Mouse (Mus musculus) adipocyte (in vitro differentiated cells): ENCODE measurements at regions not wholly inside any gene's neighbourhood (a gene's known extent, or its start where the extent isn't known, plus 50 kb on each side); places are given as distances from the start of the nearest gene placed in this dataset.

Source experiments
- DNase-seq: peaks from one replicate; pipeline ENCODE4 v3.0.0-alpha.2; 2016; ENCODE audit warnings: low spot score

GRCm38 (mm10) chr15:25468478-25468877 is 54.9 kb upstream of the Basp1 start:
- DNase-seq: no peak

GRCm38 (mm10) chr15:25469185-25469845 is 55.8 kb upstream of the Basp1 start:
- no peak for DNase-seq

DNA sequence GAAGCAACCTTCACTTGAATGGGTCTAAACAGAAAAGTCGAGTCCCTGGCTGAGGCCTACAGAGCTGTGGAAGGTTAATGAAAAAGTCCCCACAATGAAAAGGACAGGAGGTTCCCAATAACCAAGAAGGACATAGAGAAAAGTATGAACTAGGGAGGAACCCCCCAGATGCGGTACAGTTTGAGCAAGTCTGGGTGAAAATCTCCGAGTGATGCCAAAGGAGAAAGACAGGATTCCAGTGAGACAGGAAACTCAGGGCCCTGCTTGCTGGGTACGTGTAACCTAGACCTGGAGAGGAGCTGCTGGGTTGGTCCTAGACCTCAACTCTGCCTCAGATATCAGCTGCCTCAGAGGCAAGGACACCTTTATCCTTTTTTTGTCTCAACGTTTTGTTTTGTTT is 57.8 kb upstream of the Basp1 start:
- DNase-seq: no peak

GRCm38 (mm10) chr15:25473201-25473710 is 59.7 kb upstream of the Basp1 start:
- no peak for DNase-seq

DNA sequence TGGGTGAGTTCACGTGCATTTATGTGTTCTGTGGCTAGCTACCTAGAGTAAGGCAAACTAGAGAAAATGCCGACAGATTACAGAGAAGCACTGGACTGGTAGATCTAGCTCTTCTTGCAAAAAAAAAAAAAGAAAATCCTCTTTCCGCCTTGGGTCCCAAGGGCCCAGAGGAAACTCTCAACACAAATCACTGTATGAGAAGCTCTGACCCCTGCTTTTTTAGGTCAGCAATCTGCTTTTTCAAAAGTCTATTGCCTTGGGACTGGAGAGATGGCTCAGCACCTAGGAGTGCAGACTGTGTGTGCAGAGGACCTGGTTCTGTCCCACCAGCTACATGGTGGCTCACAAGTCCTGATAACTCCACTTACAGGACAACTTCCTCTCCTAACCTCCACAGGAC is 60.5 kb upstream of the Basp1 start:
- no peak for DNase-seq

DNA sequence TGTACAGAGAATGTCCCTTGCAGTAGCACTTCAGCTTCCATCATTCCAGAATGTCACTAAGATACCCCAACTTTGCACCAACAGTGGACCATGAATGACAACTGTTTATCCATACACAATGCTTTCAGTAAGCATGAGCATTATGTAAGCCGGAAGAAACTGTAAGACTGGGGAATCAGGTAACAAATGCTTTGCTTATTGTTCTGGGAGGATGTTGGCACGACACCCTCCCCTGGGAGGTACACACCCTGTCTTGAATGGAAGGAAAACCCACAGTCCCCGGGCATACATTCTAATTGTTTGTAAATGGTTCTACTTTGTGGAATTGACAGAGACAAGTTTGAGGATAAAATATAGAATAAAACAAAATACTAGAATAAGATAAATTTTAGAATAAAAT is 69.0 kb upstream of the Basp1 start:
- no peak for DNase-seq

GRCm38 (mm10) chr15:25485372-25485771 is 71.8 kb upstream of the Basp1 start:
- no peak for DNase-seq

GRCm38 (mm10) chr15:25486158-25486557 is 72.6 kb upstream of the Basp1 start:
- DNase-seq: peak; percentile 40

DNA sequence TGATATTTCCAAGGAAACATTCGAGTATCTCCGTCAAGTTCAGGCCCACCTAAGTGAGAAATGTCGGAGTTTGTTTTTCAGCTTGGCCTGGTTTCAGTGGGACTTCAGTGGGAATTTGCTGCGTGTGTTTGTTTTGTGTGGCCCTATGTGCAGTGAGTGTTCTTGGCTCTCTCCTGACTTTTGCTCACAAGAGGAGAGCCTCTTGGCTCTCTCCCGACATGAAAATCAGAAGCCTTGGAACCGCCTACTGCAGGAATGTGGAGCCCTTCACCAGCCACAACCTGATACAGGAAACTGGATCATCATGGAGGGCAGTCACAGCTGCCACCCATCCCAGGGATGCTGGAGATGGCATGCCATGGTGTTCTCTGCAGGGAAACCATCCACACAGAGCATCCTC is 76.2 kb upstream of the Basp1 start:
- no peak for DNase-seq

DNA sequence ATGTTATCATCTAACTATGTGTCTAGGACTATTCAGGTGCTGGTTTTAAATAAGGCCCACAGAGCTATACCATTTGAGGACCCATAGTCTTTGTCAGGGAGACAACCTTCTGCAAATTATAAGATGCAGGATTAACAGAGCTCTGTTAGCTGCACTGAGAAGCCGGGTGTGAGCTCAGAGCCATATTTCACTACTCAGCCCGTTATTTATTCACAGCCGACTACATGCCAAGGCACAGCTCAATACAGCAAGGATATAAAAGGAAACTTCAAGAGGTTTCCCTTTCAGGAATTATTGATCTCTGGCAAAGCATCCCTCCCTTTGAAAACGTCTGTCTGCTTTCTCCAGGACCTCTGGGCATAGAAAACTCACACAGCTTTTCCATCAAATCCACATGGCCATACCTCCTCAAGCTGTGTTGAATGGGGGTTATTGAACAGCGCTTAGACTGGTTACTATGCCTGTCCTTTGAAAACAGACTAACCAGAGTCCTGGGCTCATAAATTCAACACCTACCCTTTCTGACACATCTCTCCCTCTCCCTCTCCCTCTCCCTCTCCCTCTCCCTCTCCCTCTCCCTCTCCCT is 78.7 kb upstream of the Basp1 start:
- no peak for DNase-seq

DNA sequence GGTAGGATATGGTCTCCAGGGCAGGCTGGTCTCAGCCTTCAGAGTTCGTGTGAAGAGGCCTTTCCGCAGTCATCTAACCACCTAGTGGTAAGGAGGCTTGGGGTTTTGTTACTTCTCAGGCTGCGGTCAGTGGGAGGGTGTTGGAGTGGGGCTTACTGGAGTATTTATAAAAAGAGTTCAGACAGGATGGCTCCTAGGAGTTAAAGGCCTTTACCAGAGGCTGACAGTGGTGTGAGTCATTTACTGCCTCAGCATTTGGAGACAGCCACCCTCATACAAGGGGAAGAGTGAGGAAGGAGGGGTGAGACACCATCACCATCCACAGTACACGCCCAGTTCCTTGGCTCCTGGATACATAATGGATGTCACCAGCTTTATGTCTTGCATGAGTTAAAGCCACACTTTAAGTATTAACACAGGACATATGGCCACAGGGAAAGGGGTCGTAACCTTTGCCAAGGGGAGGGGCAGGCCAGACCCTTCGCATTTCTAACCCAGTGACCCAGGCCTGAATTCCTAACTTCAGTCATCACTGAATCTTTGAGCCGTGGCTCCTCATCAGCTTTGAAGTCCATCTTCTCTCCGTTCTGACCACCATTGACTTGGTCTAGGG is 81.2 kb upstream of the Basp1 start:
- no peak for DNase-seq

DNA sequence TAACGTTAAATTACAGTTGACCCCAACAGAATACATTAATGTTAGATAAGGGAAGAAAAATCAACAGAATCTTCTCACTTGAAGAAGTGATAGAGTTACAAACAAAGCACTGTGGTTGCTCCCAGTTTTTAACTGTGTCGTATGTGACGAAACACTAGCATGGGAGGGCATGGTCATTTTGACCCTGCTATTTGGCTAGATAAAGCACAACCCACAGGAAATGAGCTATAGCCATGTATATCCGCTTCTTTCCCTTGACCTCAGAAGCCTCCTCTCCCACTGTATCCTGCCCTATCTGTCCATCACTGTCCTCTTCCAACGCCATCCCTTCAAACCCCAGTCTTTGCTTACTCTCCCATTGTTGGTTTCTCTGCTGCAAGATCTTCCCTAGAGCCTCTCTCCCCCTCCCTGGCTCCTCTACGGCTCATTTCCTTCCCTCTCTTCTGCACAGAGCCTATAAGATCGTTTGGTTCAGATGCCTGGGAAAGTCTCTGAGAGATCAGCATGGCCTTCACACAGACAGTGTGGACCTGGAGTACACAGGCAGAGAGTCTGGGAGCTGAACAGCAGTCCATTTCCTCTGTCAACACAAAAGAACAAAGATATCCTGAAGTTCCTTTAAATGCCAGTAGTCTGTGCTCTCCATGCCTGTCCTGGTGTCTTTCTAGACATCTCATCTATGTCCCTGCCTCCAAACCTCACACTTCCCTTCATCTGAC is 82.5 kb upstream of the Basp1 start:
- DNase-seq: no peak

DNA sequence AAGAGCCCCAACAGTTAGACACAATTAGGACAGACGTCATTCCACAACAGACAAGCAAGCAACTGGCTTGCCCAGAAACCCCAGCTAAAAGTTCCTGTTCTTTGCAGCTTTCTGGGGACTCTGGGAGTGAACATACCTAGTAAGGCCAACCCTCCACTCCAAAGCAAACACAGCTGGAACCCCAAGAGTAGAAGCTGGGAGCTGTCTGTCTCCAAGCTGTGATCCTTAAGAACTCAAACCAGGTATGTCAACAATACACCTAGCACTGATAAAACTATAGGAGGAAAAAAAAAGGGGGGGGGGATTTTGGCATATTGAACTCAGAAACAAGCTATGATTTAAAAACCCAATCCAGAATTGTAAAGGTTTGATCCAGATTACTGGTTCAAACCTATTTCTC is 84.2 kb upstream of the Basp1 start:
- DNase-seq: no peak

- no peak for DNase-seq
These were observed 84.9 kb upstream of the Basp1 start for GRCm38 (mm10) chr15:25498422-25498821.

DNA sequence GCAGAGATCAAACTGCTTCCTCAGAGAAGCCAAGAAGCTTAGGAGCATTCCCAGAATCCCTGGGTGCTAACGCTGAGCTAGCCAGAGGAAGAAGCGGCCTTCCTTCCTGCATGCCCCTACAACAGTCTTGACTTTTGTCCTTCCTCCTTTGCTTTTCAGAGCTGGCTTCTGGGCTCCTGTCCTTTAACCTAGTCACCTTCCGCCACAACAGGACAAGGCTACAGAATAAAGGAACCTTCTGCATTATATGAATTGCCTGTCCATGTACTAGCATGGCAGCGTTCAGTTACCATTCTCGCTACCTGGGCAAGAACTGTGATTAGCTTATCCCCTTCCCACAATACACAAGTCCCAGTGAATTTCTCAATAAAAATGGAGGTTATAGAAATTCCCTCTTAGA is 88.9 kb upstream of the Basp1 start:
- no peak for DNase-seq

DNA sequence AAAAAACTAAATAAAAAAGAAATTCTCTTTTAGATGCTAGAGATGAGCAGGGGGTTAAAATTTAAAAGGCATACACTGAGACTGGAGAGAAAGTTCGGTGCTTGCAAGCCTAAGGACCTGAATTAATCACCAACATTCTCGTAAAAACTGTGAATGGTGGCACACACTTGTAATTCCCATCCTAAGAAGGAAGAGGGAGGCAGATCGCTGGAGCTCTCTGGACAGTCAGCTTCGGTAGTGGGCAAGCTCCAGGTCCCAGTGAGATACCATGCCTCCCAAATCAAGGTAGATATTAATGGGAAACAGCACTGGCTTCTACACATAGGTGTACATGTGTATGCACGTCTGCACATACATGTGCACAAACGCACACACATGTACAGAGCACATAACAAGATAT is 89.5 kb upstream of the Basp1 start:
- no peak for DNase-seq

- no peak for DNase-seq
These were observed 95.6 kb upstream of the Basp1 start for GRCm38 (mm10) chr15:25509139-25509538.

DNA sequence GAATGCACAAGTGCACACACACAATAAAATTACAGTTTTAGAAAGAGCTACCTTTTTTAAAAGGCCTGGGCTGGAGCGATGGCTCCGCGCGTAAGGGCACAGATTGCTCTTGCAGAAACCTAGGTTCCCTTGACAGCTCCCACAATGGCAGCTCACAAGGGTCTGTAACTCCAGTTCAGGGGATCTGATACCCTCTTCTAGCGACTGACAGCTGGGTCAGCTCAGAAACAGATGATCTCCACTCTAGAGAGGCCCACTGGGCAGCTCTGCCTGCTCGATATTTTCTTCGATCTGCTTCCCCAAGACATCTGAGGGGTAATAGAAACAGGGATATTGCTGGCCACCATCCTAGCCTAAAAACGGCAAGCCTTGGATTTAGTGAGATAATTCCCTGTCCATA is 96.0 kb upstream of the Basp1 start:
- no peak for DNase-seq

DNA sequence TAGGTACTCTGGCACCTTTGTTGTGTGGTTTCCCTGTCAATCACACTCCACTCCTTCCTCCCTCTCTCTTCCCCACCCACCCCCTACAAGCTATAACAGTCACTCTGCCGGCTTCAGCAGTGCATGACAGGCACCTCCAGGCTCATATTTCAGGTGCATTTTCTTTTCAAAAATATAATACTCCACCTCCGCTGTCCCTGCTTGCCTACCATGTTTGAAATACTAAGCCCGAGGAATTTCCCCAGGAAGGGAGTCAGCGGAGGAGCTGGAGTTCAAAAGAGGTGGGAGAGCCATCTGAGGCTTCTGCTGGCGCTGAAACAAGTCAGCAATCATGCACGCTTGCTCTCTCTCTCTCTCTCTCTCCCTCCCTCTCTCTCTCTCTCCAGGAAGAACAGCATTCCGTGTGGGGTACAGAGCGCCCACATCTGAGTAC is 96.5 kb upstream of the Basp1 start:
- DNase-seq: no peak

GRCm38 (mm10) chr15:25518025-25518928 is 104.0 kb upstream of the Myo10 start:
- DNase-seq: no peak

DNA sequence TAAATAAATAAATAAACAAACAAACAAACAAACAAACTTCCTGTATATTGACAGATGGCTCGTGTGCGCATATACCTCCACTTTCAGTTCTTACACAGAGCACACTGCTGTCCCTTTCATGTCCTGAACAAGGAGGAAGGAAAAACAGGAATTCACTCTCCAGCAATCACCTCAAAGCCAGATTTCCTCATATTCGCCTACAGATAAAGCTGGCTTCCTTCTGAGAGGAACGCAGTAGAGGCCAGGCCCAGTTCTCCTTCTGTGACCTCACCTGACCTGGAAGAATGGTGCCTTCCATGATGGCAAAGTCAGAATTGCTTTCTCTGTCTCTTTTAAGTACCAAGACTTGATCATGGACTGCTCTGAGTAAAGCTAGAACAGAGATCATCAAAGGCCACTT is 98.1 kb upstream of the Myo10 start:
- no peak for DNase-seq

GRCm38 (mm10) chr15:25525337-25525736 is 97.0 kb upstream of the Myo10 start:
- DNase-seq: no peak
